Mouse (Mus musculus): ENCODE measurements around the gene Prph.
A peak's percentile ranks its signal among the peaks of the same experiment; 100 is the strongest.
"Not testable (repeated sequence)": the region's sequence is repeated elsewhere in the genome, so short reads cannot be mapped to it uniquely, and the experiment has no call there.

Gene Prph

GRCm38 (mm10) chr15:99033498-99034270 lies 21.3 kb upstream of the Prph start:
- DNase-seq (ENCODE audit: low spot score in 2 of 2) = no peak

GRCm38 (mm10) chr15:99035431-99035830 lies 19.5 kb upstream of the Prph start:
- DNase-seq (ENCODE audit: low spot score in 2 of 2) = no peak

GRCm38 (mm10) chr15:99036249-99036905 lies 18.6 kb upstream of the Prph start:
- DNase-seq (ENCODE audit: low spot score in 2 of 2) = no peak

GRCm38 (mm10) chr15:99038025-99038424 lies 16.9 kb upstream of the Prph start:
- no peak for DNase-seq (ENCODE audit: low spot score in 2 of 2)

- no peak for DNase-seq (ENCODE audit: low spot score in 2 of 2)
Measured at GRCm38 (mm10) chr15:99038797-99039196, 16.2 kb upstream of the Prph start.

- DNase-seq (ENCODE audit: low spot score in 2 of 2) = no peak
Measured at GRCm38 (mm10) chr15:99039306-99039705, 15.7 kb upstream of the Prph start.

GRCm38 (mm10) chr15:99039996-99040919 lies 14.7 kb upstream of the Prph start:
- no peak for DNase-seq (ENCODE audit: low spot score in 2 of 2)

- no peak for DNase-seq (ENCODE audit: low spot score in 2 of 2)
Measured at GRCm38 (mm10) chr15:99040920-99041856, 13.8 kb upstream of the Prph start.

- DNase-seq (ENCODE audit: low spot score in 2 of 2) = no peak
Measured at GRCm38 (mm10) chr15:99042334-99042733, 12.6 kb upstream of the Prph start.

GRCm38 (mm10) chr15:99044854-99045253 lies 10.1 kb upstream of the Prph start:
- DNase-seq (ENCODE audit: low spot score in 2 of 2) = no peak

- DNase-seq (ENCODE audit: low spot score in 2 of 2) = not testable (repeated sequence)
Measured at GRCm38 (mm10) chr15:99045734-99046133, 9.2 kb upstream of the Prph start.

GRCm38 (mm10) chr15:99049473-99050253 lies 5.3 kb upstream of the Prph start:
- DNase-seq (ENCODE audit: low spot score in 2 of 2) = peak; percentile 42 to 50

- no peak for DNase-seq (ENCODE audit: low spot score in 2 of 2)
Measured at GRCm38 (mm10) chr15:99053373-99053772, 1.6 kb upstream of the Prph start.

- DNase-seq (ENCODE audit: low spot score in 2 of 2) = no peak
Measured at GRCm38 (mm10) chr15:99055511-99055961, 562 bp downstream of the Prph start.

GRCm38 (mm10) chr15:99056332-99056731 lies 1.4 kb downstream of the Prph start:
- peak; percentile 25 to 51 for DNase-seq (ENCODE audit: low spot score in 2 of 2)

- DNase-seq (ENCODE audit: low spot score in 2 of 2) = no peak
Measured at GRCm38 (mm10) chr15:99065557-99066165, 10.7 kb downstream of the Prph start.

- DNase-seq (ENCODE audit: low spot score in 2 of 2) = no peak
Measured at GRCm38 (mm10) chr15:99071988-99072387, 17.0 kb downstream of the Prph start.

- no peak for DNase-seq (ENCODE audit: low spot score in 2 of 2)
Measured at GRCm38 (mm10) chr15:99074019-99074599, 19.1 kb downstream of the Prph start, which contains the start of gene Troap. TSS of gene Troap (plus strand) at chr15:99074575.
